Mouse (Mus musculus): ENCODE results near the gene H2-Ob. TPM values are rescaled to one million over a fixed set of nuclear protein-coding genes. Genes with fewer than 3 reads are reported as not detected.

Gene H2-Ob
- 8.7 and 32.0 TPM in 2 replicates for total RNA-seq (2014; fragmentation: Nextera tagmentation)
- total RNA-seq (2017), result 7.8 and 10.4 TPM in 2 replicates

GRCm38 (mm10) chr17:34238706-34239105, at the start of gene H2-Ob:
Gene H2-Ob, plus strand, starts transcription at chr17:34238903.
- peak; percentile 62; the same call in 1 of the 2 replicates for ATAC-seq (replicated peaks; ENCODE audit: low FRiP score, low TSS enrichment, poor library complexity, severe bottlenecking)

DNA sequence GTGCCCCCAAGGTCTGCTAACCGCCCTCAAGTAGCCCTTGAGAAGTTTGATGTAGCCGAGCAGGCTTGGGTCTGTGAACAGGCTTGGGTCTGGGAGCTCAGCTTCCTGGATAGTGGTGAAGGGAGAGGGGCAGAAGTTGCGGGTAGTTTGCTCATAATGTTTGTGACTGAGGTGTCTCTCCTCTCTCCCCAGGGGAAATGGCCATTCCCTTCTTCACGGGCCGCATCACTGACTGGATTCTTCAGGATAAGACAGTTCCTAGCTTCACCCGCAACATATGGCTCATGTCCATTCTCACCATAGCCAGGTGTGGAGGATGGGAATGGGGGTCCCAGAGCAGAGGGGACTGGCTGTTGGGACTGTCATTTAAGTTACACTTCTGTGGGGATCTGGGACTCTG, 49.7 kb upstream of the H2-Ob start:
- no peak for ATAC-seq (replicated peaks; ENCODE audit: low FRiP score, low TSS enrichment, poor library complexity, severe bottlenecking)

- ATAC-seq (replicated peaks; ENCODE audit: low FRiP score, low TSS enrichment, poor library complexity, severe bottlenecking), result no peak
Measured at GRCm38 (mm10) chr17:34192852-34193251, 45.9 kb upstream of the H2-Ob start.

GRCm38 (mm10) chr17:34193468-34193867, 45.2 kb upstream of the H2-Ob start:
- no peak for ATAC-seq (replicated peaks; ENCODE audit: low FRiP score, low TSS enrichment, poor library complexity, severe bottlenecking)

DNA sequence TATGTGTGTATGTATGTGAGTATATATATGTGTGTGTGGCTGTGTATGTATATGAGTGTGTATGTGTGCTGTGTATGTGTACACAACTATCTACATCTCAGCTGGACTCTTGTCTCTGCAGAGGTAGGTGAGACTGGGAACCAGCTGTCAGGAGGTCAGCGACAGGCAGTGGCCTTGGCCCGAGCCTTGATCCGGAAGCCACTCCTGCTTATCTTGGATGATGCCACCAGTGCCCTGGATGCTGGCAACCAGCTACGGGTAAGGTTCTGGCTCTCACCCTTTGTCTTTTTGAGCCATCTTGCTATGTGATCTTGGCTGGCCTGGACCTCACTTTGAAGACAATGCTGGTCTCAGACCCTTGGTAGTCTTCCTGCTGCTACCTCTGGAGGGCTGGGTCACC, 44.0 kb upstream of the H2-Ob start:
- no peak for ATAC-seq (replicated peaks; ENCODE audit: low FRiP score, low TSS enrichment, poor library complexity, severe bottlenecking)

GRCm38 (mm10) chr17:34196491-34196890, 42.2 kb upstream of the H2-Ob start:
- ATAC-seq (replicated peaks; ENCODE audit: low FRiP score, low TSS enrichment, poor library complexity, severe bottlenecking), result peak; percentile 62

- ATAC-seq (replicated peaks; ENCODE audit: low FRiP score, low TSS enrichment, poor library complexity, severe bottlenecking), result peak; percentile 56
Measured at GRCm38 (mm10) chr17:34196941-34197894, 41.5 kb upstream of the H2-Ob start, which contains the start of gene Psmb8. Gene Psmb8, plus strand, starts transcription at chr17:34197721.

DNA sequence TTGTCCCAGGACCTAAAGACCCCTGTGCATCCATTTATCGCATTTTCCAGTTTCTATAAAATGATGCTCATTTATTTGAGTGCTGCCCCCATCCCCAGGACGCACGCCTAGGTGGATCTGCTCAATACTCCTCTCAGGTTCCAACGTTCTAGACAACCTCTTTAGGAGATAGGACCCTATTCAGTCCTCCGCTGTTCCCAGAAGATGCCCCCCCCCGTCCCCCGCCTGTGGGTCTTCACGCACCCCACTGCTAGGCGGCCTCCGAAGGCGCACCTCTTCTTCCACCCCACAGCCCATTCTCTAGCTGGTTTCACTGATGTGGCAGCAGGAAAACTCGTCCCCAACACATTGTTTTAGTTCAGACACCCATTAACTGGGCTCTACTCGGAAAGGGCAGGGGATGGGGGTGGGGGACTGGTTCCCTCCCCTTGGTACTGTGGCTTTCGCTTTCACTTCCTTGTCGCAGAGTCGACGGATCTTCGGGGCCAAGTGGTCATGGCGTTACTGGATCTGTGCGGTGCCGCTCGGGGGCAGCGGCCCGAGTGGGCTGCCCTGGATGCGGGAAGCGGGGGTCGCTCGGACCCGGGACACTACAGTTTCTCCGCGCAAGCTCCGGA, 40.7 kb upstream of the H2-Ob start:
- peak; percentile 41; the same call in 1 of the 2 replicates for ATAC-seq (replicated peaks; ENCODE audit: low FRiP score, low TSS enrichment, poor library complexity, severe bottlenecking)

DNA sequence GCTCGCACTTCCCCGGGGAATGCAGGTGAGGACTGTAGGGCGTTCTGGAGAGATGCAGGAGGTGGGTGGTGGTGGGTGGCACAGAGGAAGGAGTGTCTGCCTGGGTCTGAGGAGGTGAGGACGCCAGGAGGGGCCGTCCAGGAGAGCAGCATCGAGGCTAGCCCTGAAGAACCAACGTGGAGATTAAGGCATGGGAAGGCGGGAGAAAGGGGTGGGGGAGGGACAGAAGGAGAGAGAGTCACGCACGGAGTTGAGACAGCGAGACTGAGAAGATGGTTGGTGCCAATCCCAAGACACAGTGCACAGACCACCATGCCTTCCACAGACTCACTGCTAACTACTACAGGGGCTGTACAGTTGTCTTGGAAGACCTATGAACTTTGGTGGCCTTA, 40.2 kb upstream of the H2-Ob start:
- ATAC-seq (replicated peaks; ENCODE audit: low FRiP score, low TSS enrichment, poor library complexity, severe bottlenecking), result peak; percentile 7; the same call in 1 of the 2 replicates

DNA sequence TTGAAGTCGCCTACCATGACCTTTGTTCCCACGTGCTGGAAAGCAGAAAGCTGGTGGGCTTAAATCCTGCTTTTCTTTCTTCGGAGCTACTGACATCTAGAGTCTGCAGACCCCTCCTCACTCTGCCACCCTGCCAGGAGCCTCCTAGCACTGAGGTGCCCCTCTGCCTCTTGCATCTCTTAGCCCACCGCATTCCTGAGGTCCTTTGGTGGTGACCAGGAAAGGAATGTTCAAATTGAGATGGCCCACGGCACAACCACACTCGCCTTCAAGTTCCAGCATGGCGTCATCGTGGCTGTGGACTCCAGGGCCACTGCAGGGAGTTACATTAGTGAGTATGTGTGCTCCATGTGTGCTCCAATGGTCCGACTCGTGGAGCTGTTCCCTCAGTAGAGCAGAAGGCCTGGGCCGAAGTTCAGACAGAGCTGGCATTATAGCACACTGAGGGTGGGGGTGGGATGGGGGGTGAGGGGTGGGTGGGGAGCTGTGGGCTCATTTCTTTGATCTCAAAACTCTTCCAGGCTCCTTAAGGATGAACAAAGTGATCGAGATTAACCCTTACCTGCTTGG, 39.6 kb upstream of the H2-Ob start:
- ATAC-seq (replicated peaks; ENCODE audit: low FRiP score, low TSS enrichment, poor library complexity, severe bottlenecking), result no peak

DNA sequence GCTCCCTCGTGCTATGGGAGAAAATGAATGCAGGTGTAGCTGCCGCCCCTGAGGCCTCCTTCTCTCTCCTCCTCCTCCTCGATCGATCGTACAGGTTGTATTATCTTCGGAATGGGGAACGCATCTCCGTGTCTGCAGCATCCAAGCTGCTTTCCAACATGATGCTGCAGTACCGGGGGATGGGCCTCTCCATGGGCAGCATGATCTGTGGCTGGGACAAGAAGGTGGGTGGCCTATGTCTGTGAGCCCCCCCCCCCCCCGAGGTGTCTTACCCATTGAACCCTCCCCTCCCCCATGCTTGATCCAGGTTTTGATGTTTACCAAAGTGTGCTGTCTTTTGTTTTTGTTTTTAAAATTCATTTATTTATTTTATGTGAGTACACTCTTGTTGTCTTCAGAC, 38.7 kb upstream of the H2-Ob start:
- no peak for ATAC-seq (replicated peaks; ENCODE audit: low FRiP score, low TSS enrichment, poor library complexity, severe bottlenecking)

DNA sequence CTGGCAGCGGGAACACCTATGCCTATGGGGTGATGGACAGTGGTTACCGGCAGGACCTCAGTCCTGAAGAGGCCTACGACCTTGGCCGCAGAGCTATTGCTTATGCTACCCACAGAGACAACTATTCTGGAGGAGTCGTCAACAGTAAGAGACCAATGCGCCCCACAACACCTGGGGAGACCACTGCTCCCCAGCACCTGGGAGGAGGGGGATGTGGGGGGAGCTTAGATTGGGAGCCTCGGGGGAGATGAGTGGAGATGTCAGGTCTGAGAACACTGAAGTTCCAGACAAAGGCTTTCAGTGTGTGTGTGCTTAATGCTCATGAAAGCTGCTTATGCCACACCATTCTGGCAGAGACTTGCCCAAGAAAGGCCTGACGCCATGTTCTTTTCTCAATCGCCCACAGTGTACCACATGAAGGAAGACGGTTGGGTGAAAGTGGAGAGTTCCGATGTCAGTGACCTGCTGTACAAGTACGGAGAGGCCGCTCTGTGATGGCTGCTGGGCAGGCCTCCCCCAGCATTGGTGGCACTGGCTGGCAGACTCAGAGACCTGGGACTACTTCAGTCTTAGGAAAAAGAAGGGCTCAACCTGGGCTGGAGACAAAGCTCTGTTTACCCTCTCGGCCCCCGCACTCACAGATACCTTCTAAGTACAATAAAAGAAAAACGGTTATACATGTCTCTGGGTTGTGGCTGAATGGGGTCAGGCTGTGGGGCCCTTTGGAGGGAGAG, 37.8 kb upstream of the H2-Ob start:
- no peak for ATAC-seq (replicated peaks; ENCODE audit: low FRiP score, low TSS enrichment, poor library complexity, severe bottlenecking)

DNA sequence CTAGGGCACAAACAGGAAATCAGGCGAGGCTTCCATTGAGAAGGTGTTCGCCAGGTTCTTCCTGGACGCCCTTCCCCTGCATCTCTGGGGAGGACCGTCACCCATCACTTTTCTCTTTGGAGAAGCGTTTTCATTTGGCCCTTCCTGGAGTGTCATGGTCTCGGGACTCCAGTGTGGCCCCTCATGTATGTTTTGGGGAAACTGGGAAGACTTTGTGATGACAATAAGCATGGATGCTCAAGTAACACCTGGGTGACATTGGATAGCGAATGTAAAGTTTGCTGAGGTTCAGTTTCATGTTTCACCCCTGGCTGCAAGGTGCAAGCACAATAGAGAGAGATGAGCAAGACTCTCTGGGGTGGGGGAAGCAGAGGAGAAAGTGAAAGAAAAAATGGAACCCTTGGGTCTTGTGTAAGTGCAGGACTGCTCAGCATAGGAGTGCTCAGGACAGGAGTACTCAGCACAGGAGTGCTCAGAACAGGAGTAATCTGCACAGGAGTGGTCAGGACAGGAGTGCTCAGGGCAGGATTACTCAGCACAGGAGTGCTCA, 37.1 kb upstream of the H2-Ob start:
- ATAC-seq (replicated peaks; ENCODE audit: low FRiP score, low TSS enrichment, poor library complexity, severe bottlenecking), result no peak

DNA sequence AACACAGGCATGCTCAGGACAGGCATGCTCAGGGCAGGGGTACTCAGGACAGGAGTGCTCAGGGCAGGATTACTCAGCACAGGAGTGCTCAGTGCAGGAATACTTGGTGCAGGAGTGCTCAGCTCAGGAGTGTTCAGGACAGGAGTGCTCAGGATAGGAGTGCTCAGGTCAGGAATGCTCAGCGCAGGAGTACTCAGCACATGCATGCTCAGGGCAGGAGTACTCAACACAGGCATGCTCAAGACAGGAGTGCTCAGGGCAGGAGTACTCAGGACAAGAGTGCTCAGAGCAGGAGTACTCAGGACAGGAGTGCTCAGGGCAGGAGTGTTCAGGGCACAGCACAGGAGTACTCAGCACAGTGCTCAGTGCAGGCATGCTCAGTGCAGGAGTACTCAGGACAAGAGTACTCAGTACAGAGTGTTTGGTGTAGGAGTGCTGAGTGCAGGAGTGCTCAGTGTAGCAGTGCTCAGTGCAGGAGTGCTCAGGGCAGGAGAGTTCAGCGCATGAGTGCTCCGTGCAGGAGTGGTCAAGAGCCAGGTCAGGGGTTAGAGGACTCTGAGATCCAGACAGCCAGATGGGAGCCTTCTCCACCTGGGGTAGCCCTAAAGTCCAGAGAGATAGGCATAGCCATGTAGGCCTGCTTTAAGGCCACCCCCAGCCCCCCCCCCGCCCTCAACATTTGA, 35.8 kb upstream of the H2-Ob start:
- no peak for ATAC-seq (replicated peaks; ENCODE audit: low FRiP score, low TSS enrichment, poor library complexity, severe bottlenecking)

DNA sequence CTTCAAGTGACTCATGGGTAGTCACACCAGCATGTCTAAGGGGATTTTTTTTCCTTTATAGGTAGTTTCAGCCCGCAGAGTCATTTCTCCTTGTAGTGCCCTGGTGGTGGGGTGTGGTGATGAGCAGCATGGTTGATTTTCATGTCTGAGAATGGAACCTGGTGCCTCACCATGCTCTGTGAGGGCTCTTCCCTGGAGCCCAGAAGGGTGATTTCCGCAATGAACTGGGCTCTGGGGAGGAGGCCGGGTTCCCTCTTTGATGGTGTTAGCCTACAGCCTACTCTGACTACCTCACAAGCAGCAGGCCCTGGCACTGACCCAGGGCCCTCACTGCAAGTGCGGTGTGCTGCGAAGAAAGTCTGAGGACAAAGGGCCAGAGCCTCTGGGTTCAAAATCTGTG, 35.3 kb upstream of the H2-Ob start, which contains the start of gene Tap2:
TSS of gene Tap2 (plus strand) at position 84 of the 400 bp plus-strand sequence.
- no peak for ATAC-seq (replicated peaks; ENCODE audit: low FRiP score, low TSS enrichment, poor library complexity, severe bottlenecking)

DNA sequence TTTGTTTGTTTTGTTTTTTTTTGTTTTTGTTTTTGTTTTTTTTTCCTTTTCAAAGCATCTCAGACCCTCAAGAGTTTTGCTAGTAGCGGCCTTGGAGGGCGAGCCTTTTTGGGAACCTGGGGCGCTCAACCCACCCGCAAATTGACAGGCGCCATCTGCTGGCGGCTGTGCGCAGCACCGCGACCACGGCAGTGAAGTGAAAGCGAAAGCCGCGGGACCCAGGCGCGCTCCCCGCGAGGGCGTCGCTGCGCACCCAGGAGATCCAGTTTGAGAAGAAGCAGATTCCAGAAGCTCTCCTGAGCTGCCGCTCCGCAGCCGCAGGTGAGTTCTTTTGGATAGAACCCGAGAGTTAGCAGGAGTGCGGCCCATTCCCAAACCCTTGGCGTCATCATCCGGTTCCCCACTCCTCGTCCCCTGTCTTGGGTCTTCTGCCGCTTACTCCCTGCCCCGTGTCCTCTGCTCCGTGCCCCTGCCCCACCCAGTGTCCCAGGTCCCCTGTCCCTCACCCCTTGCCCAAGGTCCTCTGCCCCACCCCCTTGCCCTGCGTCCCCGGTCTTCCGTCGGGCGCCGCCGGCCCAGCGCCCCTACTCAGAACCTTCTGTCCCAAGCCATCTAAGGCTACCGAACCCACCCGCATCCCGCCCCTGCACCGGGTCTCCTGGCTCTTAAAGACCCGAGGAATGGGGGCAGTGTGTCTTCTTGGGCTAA, 34.2 kb upstream of the H2-Ob start:
- ATAC-seq (replicated peaks; ENCODE audit: low FRiP score, low TSS enrichment, poor library complexity, severe bottlenecking), result peak; percentile 42; the same call in 1 of the 2 replicates

GRCm38 (mm10) chr17:34205021-34205745, 33.5 kb upstream of the H2-Ob start:
- peak; percentile 11; the same call in 1 of the 2 replicates for ATAC-seq (replicated peaks; ENCODE audit: low FRiP score, low TSS enrichment, poor library complexity, severe bottlenecking)
